Mouse (Mus musculus) embryonic stem cell, embryonic (primary cell): Measurements from ENCODE around the gene Paics.
"Not testable (repeated sequence)": the region's sequence is repeated elsewhere in the genome, so short reads cannot be mapped to it uniquely, and the experiment has no call there.

Experiments
- CTCF ChIA-PET, 4 experiments: fragments of 300-600 bp in 2 of 4; fragments of 350-600 bp in 2 of 4; sonication (Branson Sonifier 250); formaldehyde crosslinking; loops; one replicate each; lab custom pipeline; 2022; ENCODE audit warnings: inconsistent platforms in 2 of 4; lab: Charles Lee
- POLR2A ChIA-PET, 4 experiments: fragments of 300-600 bp in 2 of 4; fragments of 350-600 bp in 2 of 4; sonication (Branson Sonifier 250); formaldehyde crosslinking; loops; one replicate each; lab custom pipeline; 2022; ENCODE audit warnings: antibody characterized with exemption in 4 of 4, inconsistent platforms in 1 of 4; lab: Charles Lee

The Paics gene

DNA sequence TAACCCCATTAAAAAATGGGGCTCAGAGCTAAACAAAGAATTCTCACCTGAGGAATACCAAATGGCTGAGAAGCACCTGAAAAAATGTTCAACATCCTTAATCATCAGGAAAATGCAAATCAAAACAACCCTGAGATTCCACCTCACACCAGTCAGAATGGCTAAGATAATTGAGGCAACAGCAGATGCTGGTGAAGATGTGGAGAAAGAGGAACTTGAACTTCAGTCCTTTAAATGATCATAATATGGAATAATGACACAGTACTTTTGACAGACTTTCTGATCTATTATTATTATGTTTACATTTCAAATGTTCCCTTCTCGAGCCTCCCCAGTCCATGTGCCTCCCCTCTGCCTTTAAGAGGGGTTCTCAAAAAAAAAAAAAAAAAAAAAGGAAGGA, 20.0 kb downstream of the Paics start:
- POLR2A ChIA-PET, result interaction anchor here in 2 of 4 experiments (0.7 to 14.2 kb wide), 4 partner anchors 16 to 135 kb away, joined by 3 to 339 read pairs (median 6); partner anchors contain the start of genes Paics (in 2 of the 2) and Ppat (in 2 of the 2)
- CTCF ChIA-PET, result not testable (repeated sequence)

DNA sequence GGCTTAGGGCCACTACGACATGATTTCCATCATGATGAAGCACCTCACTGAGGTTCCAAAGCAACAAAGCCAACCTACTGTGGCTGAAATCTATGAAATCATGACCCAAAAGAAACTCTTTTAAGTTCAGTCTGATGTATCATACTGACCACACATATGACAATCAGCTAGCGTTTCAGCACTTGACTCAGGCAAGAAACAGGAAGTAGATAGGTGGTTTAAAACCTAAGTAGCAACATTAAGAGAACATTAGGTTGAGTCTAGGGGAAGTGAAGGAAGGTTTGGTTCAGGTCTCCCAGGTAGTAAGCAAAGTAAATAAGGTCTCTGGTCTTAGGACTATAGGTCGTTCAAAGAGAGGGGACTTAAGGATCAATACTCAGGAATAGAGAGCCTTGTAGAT, 22.4 kb downstream of the Paics start:
- ChIA-PET CTCF (no interaction called here), POLR2A (interaction anchor here in 2 of 4 experiments (0.6 to 14.2 kb wide), 16 partner anchors 9 to 292 kb away, joined by 3 to 339 read pairs (median 6); partner anchors contain the start of genes Paics (in 2 of the 2) and Ppat (in 2 of the 2))

DNA sequence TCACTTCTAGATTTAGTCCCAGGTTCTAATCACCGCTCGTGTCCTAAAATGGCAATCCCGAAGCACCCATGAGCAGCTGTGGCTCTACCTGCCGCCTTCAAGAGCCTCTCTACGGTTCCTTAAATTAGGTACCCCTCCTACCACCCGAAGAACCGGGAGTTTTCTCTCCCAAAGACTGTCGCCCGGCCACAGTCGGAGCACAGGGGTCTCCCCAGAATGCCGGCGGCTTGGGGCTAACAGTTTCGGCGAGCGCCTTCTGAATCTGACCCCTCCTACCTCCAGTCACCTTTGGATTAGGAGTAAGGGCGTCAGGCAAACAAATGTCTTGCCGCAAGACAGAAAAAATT, 23.1 kb downstream of the Paics start:
- POLR2A ChIA-PET, result interaction anchor here (0.7 to 14.2 kb wide), 26 partner anchors 9 to 384 kb away, joined by 3 to 339 read pairs (median 4); partner anchors contain the start of genes Paics (in 2 of the 4), Ppat (in 2 of the 4), Polr2b (in 1 of the 4) and Rest (in 1 of the 4)
- CTCF ChIA-PET, result interaction anchor here in 2 of 4 experiments (1.0 to 1.2 kb wide), 2 partner anchors 10 to 20 kb away, joined by 3 read pairs; no protein-coding TSS in a partner anchor

DNA sequence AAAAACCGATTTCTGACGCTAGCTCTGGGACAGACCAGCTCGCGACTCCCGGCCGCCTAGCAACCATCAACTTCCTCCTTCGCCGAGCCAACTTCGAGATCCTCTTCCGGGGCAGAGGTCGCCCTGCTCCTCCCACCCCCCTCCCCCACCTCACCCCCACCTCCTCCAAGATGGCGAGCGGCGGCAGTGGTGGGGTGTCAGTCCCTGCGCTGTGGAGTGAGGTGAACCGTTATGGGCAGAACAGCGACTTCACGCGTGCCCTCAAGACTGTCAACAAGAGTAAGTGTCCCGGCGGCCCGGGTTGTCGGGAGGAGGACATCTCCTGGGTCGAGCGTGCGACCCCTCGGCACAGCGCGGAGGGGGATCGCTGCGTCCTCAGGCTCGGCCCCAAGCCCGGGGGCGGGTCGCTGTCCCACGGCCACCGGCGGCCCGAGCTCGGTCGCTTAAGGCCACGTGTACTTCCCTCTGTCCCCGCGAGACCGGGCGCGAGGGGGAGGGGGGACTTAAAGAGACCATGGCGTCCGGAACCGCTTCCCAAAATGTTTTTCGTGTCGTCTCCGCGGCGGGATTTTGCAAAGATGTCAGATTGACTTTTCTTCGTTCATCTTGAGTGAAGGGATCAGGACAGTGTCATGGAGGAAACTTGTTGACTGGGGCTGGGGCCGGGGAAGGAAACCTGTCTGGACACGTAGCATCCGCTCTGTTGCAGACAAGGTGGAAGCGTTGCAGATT, 23.6 kb downstream of the Paics start, which contains the start of gene Srp72:
Gene Srp72 (plus strand): TSS at position 130 of the 732 bp plus-strand sequence.
- POLR2A ChIA-PET, result interaction anchor here (0.6 to 14.2 kb wide), 27 partner anchors 9 to 385 kb away, joined by 3 to 339 read pairs (median 4); partner anchors contain the start of genes Paics (in 2 of the 4), Polr2b (in 2 of the 4), Ppat (in 2 of the 4) and Noa1 (in 1 of the 4)
- CTCF ChIA-PET, result interaction anchor here in 2 of 4 experiments (1.0 to 1.2 kb wide), 2 partner anchors 10 to 21 kb away, joined by 3 read pairs; no protein-coding TSS in a partner anchor

DNA sequence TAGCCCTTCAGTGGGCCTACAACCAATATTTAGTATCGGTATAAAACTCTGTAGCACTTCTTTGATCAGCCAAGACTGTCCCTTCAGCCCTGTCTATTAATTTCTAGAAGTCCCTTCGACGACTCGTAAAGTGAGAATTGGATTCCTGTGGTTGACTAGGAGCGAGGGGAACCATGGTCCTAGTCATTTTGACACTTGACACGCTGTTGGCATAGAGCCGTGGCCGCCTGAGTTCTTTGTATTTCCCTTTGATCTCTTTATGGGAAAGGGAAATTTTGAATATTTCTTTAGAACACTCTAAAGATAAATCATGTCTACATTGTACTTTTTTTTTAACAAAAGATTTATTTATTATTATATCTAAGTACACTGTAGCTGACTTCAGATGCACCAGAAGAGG, 24.6 kb downstream of the Paics start:
- POLR2A ChIA-PET, result interaction anchor here (0.6 to 14.2 kb wide), 9 partner anchors 12 to 386 kb away, joined by 3 to 339 read pairs (median 8); partner anchors contain the start of genes Paics (in 2 of the 4), Ppat (in 2 of the 4), Noa1 (in 1 of the 4) and Polr2b (in 1 of the 4)

DNA sequence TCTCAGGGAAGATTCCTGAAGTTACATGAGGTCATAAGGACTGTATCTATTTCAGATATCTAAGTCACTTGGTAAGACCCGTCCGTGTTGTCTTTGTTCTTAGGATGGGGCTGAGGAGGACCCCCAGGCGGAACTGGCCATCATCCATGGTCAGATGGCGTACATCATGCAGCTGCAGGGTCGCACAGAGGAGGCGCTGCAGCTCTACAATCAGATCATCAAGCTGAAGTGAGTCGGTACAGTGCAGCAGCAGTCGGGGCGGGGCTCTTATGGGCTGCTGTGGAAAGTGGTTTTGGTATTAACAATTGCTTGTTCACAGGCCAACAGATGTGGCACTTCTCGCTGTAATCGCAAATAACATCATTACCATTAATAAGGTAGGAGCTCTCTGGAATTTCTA, 32.9 kb downstream of the Paics start:
- CTCF ChIA-PET, result interaction anchor here (0.5 to 1.6 kb wide), 11 partner anchors 10 to 239 kb away, joined by 3 to 6 read pairs (median 4); partner anchors contain the start of gene Srp72 (in 1 of the 4)
- POLR2A ChIA-PET, result interaction anchor here in 3 of 4 experiments (0.8 to 4.4 kb wide), 9 partner anchors 10 to 208 kb away, joined by 3 to 25 read pairs (median 4); partner anchors contain the start of gene Srp72 (in 2 of the 3)

More for the DNA sequence above, 24.6 kb downstream of the Paics start:
- CTCF ChIA-PET, result no interaction called here

DNA sequence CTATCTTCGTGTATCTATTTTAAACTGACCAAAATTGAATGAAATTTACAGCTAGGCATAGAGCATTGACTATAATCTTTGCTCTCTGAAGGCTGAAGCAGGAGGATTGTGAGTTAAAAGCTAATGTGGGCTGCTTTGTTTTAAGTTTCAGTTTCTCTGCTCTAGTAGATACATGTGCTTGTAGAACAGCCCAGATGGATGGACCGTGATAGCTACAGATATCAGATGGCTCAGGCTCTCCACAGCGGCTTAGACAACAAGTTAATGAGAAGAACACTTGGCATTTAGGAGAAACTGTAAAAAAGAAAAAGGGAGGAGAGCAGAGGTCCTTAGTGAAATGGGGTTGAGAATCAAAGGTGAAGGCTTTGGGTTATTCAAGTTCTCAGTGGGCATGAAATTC, 39.7 kb downstream of the Paics start:
- CTCF ChIA-PET, result interaction anchor here in 1 of 4 experiments (0.6 kb wide), 1 partner anchor 217 kb away, joined by 4 read pairs; no protein-coding TSS in a partner anchor
- POLR2A ChIA-PET, result interaction anchor here in 1 of 4 experiments (0.6 to 3.4 kb wide), 5 partner anchors 24 to 251 kb away, joined by 3 to 19 read pairs (median 9); partner anchors contain the start of genes Paics and Ppat

DNA sequence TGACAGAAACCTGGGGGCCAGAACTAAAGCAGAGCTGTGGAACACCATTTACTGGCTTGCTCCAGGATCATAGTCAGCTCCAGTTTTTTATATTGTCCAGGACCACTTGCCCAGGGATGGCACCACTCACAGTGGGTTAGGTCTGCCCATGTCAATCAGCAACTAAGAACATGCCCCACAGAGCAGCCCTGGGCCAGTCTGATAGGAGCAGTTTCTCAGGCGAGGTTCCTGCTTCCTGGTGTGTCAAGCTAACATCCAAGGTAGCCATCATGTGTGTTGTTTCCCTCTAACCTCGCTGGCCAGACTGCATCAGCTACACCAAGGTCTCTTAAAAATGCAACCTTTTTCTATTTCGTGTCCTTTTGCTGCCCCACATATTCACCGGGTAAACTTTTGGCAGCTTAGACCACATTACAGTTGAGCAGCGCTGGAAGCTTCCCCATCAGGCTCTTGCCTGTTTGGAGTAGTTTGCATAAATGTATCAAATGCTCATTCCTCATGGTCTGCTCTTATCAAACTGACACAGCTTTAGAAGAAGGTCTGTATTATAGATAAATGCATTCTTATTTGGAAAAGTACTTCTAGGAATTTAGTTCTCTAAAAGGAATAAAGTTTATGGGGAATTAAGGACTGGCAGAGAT, 42.2 kb downstream of the Paics start:
- POLR2A ChIA-PET, result interaction anchor here in 1 of 4 experiments (0.7 to 1.3 kb wide), 2 partner anchors 9 to 124 kb away, joined by 3 to 7 read pairs; no protein-coding TSS in a partner anchor
- CTCF ChIA-PET, result interaction anchor here in 2 of 4 experiments (1.4 to 1.5 kb wide), 2 partner anchors 9 kb away, joined by 3 to 4 read pairs; no protein-coding TSS in a partner anchor

DNA sequence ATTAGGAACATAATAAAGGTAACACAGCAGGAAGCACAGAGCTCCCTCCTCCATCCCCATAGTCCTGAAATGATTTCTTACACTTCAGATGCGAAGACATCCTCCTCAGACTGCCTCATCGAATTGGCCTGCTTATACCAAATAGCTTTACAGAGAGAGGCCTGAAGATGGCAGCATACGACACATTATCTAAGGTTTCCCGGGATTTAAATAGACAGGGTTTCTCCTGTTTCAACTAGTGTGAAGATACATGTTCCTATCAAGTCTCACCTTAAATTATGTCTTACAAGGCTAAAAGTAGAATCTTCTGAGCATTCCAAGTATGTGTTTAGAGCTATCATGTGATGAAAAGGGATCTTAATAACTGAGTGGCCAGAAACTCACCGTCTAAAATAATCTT, 47.3 kb downstream of the Paics start:
- CTCF ChIA-PET, result interaction anchor here (0.8 to 2.3 kb wide), 12 partner anchors 14 to 232 kb away, joined by 3 to 14 read pairs (median 4); no protein-coding TSS in a partner anchor
- POLR2A ChIA-PET, result interaction anchor here in 2 of 4 experiments (0.6 to 1.8 kb wide), 5 partner anchors 10 to 857 kb away, joined by 3 to 5 read pairs (median 3); no protein-coding TSS in a partner anchor

DNA sequence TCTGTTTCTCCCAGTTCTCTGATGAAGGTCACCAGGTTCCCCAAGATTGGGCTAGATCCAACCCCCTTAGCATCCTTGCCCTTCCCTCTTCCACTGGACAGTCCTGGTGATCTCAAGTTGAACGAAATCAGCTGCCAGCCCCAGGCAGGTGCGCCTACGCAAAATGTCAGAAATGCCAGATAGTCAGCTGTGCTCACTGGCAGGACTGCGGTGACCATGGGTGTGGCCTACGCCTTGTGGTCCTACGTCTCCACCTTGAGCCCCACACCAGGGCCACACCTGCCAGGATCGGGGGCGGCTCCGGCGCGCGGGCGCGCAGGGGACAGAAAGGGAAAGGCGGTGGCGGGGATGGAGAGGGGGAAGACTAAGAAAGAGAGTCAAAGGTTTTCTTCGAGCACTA, 50.1 kb downstream of the Paics start:
- POLR2A ChIA-PET, result interaction anchor here in 1 of 4 experiments (1.3 to 1.5 kb wide), 2 partner anchors 8 to 23 kb away, joined by 4 to 5 read pairs; no protein-coding TSS in a partner anchor
- CTCF ChIA-PET, result interaction anchor here in 1 of 4 experiments (0.9 kb wide), 1 partner anchor 56 kb away, joined by 3 read pairs; no protein-coding TSS in a partner anchor

DNA sequence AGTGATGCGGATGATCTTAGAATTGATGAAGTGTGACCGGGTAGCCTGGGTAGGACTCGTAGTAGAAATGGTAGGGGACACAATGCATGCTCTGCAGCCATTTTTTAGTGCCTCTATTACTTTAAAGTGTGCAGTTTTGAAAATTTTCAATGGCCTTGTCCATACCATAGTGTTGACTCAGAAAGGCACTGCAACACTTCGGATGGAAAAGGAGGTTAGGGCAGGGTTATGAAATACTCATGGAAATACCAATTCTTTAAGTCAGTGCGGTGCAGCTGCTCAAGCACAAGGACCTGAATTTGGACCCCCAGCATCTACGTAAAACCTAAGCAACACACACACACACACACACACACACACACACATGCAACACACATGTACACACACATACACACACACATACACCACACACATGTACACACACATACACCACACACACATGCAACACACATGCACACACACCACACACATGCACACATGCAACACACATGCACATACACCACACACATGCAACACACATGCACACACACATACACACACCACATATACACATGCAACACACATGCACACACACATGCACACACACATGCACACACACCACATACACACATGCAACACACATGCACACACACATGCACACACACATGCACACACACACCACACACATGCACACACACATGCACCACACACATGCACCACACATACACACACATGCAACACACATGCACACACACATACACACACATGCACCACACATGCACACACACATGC, 53.1 kb downstream of the Paics start, which contains the start of gene Arl9:
Gene Arl9 (plus strand): TSS at position 5 of the 771 bp plus-strand sequence.
- ChIA-PET POLR2A (no interaction called here), CTCF (interaction anchor here in 1 of 4 experiments (1.0 kb wide), 1 partner anchor 219 kb away, joined by 4 read pairs; no protein-coding TSS in a partner anchor)

DNA sequence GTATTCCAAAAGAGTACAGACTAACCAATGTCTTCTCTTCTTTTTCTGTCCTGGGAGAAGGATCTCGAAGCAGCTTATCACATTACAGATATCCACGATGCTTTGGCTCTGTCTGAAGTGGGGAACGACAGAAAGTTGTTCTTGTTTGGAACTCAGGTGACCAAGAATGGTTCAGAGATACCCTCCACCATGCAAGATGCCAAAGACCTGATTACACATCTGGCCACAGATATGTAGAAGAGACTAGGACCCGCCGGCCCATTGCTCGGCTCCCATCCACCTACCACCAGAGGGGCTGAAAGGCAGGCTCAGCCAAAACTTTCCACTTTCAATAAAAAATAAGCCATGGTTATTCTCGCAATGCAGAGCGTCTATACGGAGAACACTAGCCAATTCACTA, 59.2 kb downstream of the Paics start:
- POLR2A ChIA-PET, result interaction anchor here in 1 of 4 experiments (1.8 kb wide), 1 partner anchor 10 kb away, joined by 5 read pairs; no protein-coding TSS in a partner anchor
- CTCF ChIA-PET, result no interaction called here

DNA sequence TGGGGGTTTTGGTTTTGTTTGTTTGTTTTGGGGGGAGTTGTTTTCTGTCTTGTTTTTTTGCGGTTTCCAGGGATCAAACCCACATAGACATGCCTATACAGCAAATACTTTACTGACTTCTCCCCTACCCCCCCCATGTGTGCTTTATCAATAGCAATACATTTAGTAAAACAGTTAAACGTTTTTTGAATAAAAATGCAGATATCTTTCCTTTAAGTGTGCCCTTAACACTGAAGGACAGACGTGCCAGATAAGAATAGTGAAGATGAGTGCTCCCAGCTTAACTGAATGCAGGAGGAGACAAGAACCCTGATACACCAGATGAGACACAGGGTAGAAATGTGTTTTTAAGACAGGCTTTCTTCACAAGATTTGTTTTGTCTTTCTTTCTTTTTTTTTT, 60.0 kb downstream of the Paics start:
- ChIA-PET CTCF (no interaction called here), POLR2A (no interaction called here)

DNA sequence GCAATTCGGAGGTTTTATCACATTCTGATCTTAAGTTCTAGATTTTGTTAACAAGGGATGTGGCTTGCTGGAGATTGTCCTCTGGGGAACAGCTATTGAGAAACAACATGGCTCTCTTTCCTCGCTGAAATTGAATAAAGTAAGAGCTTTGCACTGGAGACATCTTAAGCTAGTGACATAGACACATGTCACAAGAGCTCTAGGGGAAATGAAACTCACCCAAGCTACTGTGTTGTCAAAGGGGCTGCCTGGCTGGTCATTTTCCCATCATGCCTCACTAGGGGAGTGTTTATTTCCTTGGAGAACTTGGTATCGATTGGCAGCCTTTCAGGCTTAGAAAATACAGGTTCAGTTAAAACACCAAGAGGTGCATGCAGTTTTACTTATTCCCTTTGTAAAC, 62.1 kb downstream of the Paics start:
- ChIA-PET CTCF (interaction anchor here in 2 of 4 experiments (0.5 to 0.7 kb wide), 3 partner anchors 16 to 535 kb away, joined by 3 to 7 read pairs (median 5); no protein-coding TSS in a partner anchor), POLR2A (interaction anchor here in 2 of 4 experiments (0.7 to 0.9 kb wide), 2 partner anchors 14 to 18 kb away, joined by 3 to 5 read pairs; no protein-coding TSS in a partner anchor)

DNA sequence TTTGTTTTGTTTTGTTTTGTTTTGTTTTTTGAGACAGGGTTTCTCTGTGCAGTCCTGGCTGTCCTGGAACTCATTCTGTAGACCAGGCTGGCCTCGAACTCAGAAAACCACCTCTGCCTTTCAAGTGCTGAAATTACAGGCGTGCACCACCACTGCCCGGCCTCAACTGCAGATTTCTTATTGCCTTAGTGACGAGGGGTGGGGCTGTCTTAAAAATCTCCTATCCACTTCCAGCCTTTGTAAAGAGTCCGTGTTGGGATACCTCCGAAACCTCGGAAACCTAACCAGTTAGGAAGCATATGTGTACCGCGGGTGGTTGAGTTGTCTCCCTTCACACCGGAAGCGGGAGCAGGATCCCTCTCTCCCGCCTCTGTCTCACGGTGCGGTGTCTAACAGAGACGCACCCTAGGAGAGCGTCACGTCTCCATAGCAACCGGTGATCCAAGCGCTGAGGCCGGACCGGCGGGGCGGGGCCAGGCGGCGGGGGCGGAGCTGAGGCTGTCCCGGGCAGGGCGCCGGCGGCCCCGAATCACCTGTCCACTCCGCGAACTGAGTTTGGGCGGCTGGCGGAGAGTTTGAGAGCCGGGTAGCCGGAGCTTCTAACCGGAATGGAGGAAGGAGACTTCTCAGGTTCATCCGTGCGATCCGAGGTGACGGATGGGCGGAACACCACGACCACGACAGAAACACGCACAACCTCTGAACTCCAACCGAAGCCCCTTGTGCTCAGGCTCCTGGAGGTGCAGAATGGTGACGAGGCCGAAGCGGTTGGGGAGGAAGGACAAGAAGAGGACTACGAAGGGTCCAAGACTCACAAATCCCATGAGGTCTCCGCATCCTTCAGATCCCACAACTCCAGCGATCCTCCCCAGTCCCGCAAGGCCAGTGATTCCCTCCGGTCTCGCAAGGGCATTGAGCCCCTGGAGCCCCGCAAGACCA, 64.7 kb downstream of the Paics start, which contains the start of gene Thegl:
Gene Thegl (plus strand): TSS at position 480 of the 939 bp plus-strand sequence.
- ChIA-PET CTCF (interaction anchor here in 2 of 4 experiments (0.6 to 1.1 kb wide), 2 partner anchors 46 to 178 kb away, joined by 3 to 6 read pairs; no protein-coding TSS in a partner anchor), POLR2A (interaction anchor here in 2 of 4 experiments (0.5 to 1.0 kb wide), 2 partner anchors 17 to 24 kb away, joined by 3 read pairs; no protein-coding TSS in a partner anchor)
